Mouse (Mus musculus) neural tube, embryonic 15.5 days (tissue): Measurements from ENCODE around the gene Tmed5. TPM values are rescaled to one million over a fixed set of nuclear protein-coding genes. Genes with fewer than 3 reads are reported as not detected.
A peak's percentile ranks its signal among the peaks of the same experiment; 100 is the strongest.
"Not testable (repeated sequence)": the region's sequence is repeated elsewhere in the genome, so short reads cannot be mapped to it uniquely, and the experiment has no call there.

ENCODE experiments used
- ATAC-seq: fragments of 200-750 bp; cut with Nextera tagmentation; 2 replicates; pipeline ENCODE4 v1.8.0; 2017; ENCODE audit warnings: mild to moderate bottlenecking, moderate TSS enrichment, moderate library complexity; ENCODE audit not compliant: low FRiP score
- H3K27ac ChIP-seq: fragments of 300-500 bp; sonication (generic); replicated peaks from 2 replicates; pipeline ENCODE4 v1.5.1; 2015; ENCODE audit warnings: mild to moderate bottlenecking, inconsistent platforms
- H3K27me3 ChIP-seq: fragments of 300-500 bp; sonication (generic); replicated peaks from 2 replicates; pipeline ENCODE4 v1.6.1; 2015; ENCODE audit warnings: inconsistent platforms
- H3K36me3 ChIP-seq: fragments of 300-500 bp; sonication (generic); 2 replicates; pipeline ENCODE4 v1.6.1; 2015; ENCODE audit warnings: inconsistent platforms
- H3K4me1 ChIP-seq: fragments of 300-500 bp; sonication (generic); 2 replicates; pipeline ENCODE4 v1.6.1; 2015; ENCODE audit warnings: inconsistent platforms
- H3K4me2 ChIP-seq: fragments of 300-500 bp; sonication (generic); 2 replicates; pipeline ENCODE4 v1.6.1; 2015; ENCODE audit warnings: inconsistent platforms, mild to moderate bottlenecking, moderate library complexity
- H3K4me3 ChIP-seq: fragments of 300-500 bp; sonication (generic); replicated peaks from 2 replicates; pipeline ENCODE4 v1.5.1; 2015; ENCODE audit warnings: mild to moderate bottlenecking, inconsistent platforms
- H3K9ac ChIP-seq: fragments of 300-500 bp; sonication (generic); replicated peaks from 2 replicates; pipeline ENCODE4 v1.6.1; 2015; ENCODE audit warnings: mild to moderate bottlenecking, inconsistent platforms
- H3K9me3 ChIP-seq: fragments of 300-500 bp; sonication (generic); replicated peaks from 2 replicates; pipeline ENCODE4 v1.6.1; 2016; ENCODE audit warnings: inconsistent platforms
- WGBS: fragments of 180-500 bp; shearing (Covaris S2); methylation state at CpG from one replicate; pipeline ENCODE4 v1.1.7; 2015; ENCODE audit warnings: mixed read lengths; 5-methylcytosine and 5-hydroxymethylcytosine counted together
- polyA plus RNA-seq: library from polyadenylated mRNA; unstranded; fragments of >200 nt; fragmentation: Nextera tagmentation; extraction: Ambion mirVana; gene quantifications from 2 replicates; pipeline ENCODE4 v1.2.1, GENCODE M21; 2015

Tmed5 gene
- polyA plus RNA-seq, 1 experiment from 2014 or later, result 27.0 TPM

DNA sequence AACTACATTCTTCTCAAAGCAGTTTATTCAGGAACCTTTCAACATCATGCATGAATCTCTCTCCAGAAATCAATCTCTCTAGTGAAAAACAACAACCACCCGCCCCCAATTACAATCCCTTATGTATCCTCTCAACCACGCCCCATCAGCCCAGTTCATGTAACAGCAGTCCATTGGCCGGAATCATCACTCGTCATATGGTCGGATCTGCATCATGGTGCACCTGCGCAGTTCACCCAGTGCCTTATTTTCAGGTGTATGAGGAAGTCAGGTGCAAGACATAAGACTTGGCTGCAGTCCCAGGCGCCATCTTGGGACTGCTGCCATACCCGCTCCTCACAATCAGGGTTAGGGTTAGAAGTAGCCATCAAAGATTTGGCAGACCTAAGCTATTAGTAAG, 39.7 kb downstream of the Tmed5 start:
- H3K4me2 ChIP-seq, H3K4me1 ChIP-seq, H3K27ac ChIP-seq, ATAC-seq, H3K9me3 ChIP-seq, H3K4me3 ChIP-seq, H3K9ac ChIP-seq, H3K27me3 ChIP-seq: not testable (repeated sequence)
- WGBS, result 98% methylated on average over 8 of the region's 8 CpGs
- peaks cover 57% of the 10 kb centered on the region for H3K36me3 ChIP-seq

GRCm38 (mm10) chr5:108085440-108085839, 47.0 kb downstream of the Tmed5 start:
- ATAC-seq, result no peak
- no peaks in the 10 kb centered on the region for H3K27me3 ChIP-seq
- WGBS, result 96% methylated on average over 2 of the region's 2 CpGs
- H3K4me3 ChIP-seq, result no peak overlapping the region
- no peak overlapping the region for H3K4me2 ChIP-seq
- no peak overlapping the region for H3K27ac ChIP-seq
- H3K36me3 ChIP-seq, result peaks cover 53% of the 10 kb centered on the region
- H3K9ac ChIP-seq, result no peak overlapping the region
- no peaks in the 10 kb centered on the region for H3K9me3 ChIP-seq
- H3K4me1 ChIP-seq, result no peaks in the 10 kb centered on the region

- 48% methylated on average over 2 of the region's 2 CpGs for WGBS
- Histone ChIP-seq H3K27me3 (no peaks in the 10 kb centered on the region), H3K36me3 (peaks cover 44% of the 10 kb centered on the region), H3K27ac (no peak overlapping the region), H3K9ac (no peak overlapping the region), H3K4me3 (no peak overlapping the region), H3K9me3 (no peaks in the 10 kb centered on the region), H3K4me2 (no peak overlapping the region), H3K4me1 (no peaks in the 10 kb centered on the region)
- ATAC-seq, result no peak
These were observed 50.0 kb downstream of the Tmed5 start for GRCm38 (mm10) chr5:108082380-108082779.

DNA sequence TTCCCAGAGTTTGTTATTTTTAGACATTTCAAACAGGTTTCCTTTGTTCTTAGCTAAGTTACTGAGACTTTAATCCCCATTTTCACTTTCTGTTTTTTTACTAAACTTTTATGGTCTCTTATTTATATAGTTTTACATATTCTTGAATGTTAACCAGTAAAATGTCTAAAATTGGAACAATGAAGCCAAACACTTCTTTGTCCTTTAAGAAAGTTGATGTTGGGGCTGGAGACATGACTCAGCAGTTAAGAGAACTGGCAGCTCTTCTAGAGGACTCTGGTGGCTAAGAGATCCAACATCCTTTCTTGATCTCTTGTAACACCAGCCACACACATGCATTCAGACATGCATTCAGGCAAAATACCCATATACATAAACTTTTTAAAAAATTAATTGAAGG, 52.8 kb downstream of the Tmed5 start:
- no peak for ATAC-seq
- Histone ChIP-seq H3K9ac (no peak overlapping the region), H3K27ac (no peak overlapping the region), H3K4me2 (no peak overlapping the region), H3K27me3 (no peaks in the 10 kb centered on the region), H3K9me3 (no peaks in the 10 kb centered on the region), H3K36me3 (peaks cover 42% of the 10 kb centered on the region), H3K4me3 (no peak overlapping the region), H3K4me1 (no peaks in the 10 kb centered on the region)

GRCm38 (mm10) chr5:108076833-108077540, 55.4 kb downstream of the Tmed5 start:
- Histone ChIP-seq H3K4me1 (no peaks in the 10 kb centered on the region), H3K4me2 (no peak overlapping the region), H3K9ac (no peak overlapping the region), H3K9me3 (no peaks in the 10 kb centered on the region), H3K4me3 (no peak overlapping the region), H3K27me3 (no peaks in the 10 kb centered on the region), H3K27ac (no peak overlapping the region), H3K36me3 (peaks cover 32% of the 10 kb centered on the region)
- no peak for ATAC-seq
- 40% methylated on average over 6 of the region's 6 CpGs for WGBS

- Histone ChIP-seq H3K4me1 (no peaks in the 10 kb centered on the region), H3K9me3 (no peaks in the 10 kb centered on the region), H3K4me3 (no peak overlapping the region), H3K27ac (no peak overlapping the region), H3K4me2 (no peak overlapping the region), H3K27me3 (no peaks in the 10 kb centered on the region), H3K36me3 (peaks cover 30% of the 10 kb centered on the region), H3K9ac (no peak overlapping the region)
- no peak for ATAC-seq
These were observed 56.2 kb downstream of the Tmed5 start for GRCm38 (mm10) chr5:108076241-108076640.

DNA sequence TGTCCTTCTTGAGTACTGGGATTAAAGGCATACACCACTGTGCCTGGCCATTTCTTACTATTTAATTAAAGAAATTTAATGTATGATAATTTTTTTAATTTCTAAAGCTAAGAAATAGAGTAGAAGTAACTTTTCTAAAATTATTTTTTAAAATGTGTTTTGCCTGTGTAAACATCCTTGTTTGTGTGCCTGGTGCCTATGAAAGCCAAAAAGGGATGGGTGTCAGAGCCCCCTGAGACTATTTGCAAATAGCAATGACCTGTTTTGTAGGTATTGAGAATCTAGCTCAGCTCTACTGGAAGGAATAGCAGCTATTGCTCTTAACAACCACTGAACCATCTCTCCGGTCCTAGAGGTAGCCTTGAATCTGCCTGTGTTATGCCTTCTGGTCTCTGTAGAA, 60.1 kb downstream of the Tmed5 start:
- WGBS, result 100% methylated on average over 1 of the region's 1 CpGs
- no peak for ATAC-seq
- peaks cover 8% of the 10 kb centered on the region for H3K4me1 ChIP-seq
- no peak overlapping the region for H3K9ac ChIP-seq
- no peak overlapping the region for H3K4me2 ChIP-seq
- no peaks in the 10 kb centered on the region for H3K27me3 ChIP-seq
- no peak overlapping the region for H3K27ac ChIP-seq
- H3K4me3 ChIP-seq, result no peak overlapping the region
- H3K36me3 ChIP-seq, result peaks cover 39% of the 10 kb centered on the region
- no peaks in the 10 kb centered on the region for H3K9me3 ChIP-seq

GRCm38 (mm10) chr5:108065465-108066411, 66.7 kb downstream of the Tmed5 start, which contains the start of gene Mtf2:
TSS of gene Mtf2 (plus strand) at chr5:108065674.
- Histone ChIP-seq H3K36me3 (peaks cover 14% of the 10 kb centered on the region), H3K4me3 (peak within 1 kb of the TSS; percentile 92), H3K9me3 (no peaks in the 10 kb centered on the region), H3K4me2 (peak within 1 kb of the TSS; percentile 63), H3K4me1 (peaks cover 15% of the 10 kb centered on the region), H3K27ac (peak within 1 kb of the TSS; percentile 98), H3K9ac (peak within 1 kb of the TSS; percentile 100), H3K27me3 (no peaks in the 10 kb centered on the region)
- under 1% methylated on average over 59 of the region's 59 CpGs for WGBS
- peak; percentile 94 for ATAC-seq

DNA sequence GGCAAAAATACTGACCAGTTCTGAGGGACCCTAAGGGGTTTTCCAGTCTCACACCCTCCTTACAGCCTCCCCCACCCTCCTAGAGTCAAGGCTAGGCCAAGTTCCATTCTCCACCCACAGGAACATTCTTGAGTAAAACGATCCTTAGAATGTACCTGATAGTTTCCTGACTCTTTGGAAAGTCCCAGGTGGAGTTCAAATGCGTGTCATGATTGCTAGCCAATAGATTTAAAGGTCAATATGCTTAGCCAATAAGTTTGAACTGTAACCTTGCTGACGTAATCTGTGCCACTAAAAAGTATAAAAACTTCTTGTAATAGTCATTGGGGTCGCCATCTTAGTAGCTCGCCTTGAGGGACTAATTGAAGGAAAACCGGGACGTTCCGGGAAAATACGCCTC, 72.0 kb downstream of the Tmed5 start:
- Histone ChIP-seq H3K9ac (no peak overlapping the region), H3K27me3 (no peaks in the 10 kb centered on the region), H3K4me3 (no peak overlapping the region), H3K9me3 (no peaks in the 10 kb centered on the region), H3K4me1 (peaks cover 3% of the 10 kb centered on the region), H3K36me3 (no peaks in the 10 kb centered on the region), H3K4me2 (no peak overlapping the region), H3K27ac (no peak overlapping the region)
- 93% methylated on average over 9 of the region's 9 CpGs for WGBS
- no peak for ATAC-seq

Other genes starting within 250 kb of the Tmed5 start
- gene Rpl5, start 232.1 kb downstream of the Tmed5 start, polyA plus RNA-seq, result 56.6 and 64.7 TPM in 2 replicates
- gene Fam69a, start 145.5 kb downstream of the Tmed5 start, polyA plus RNA-seq, result 72.4 and 79.1 TPM in 2 replicates
- 83.8 and 132 TPM in 2 replicates for gene Mtf2, start 66.9 kb downstream of the Tmed5 start, polyA plus RNA-seq
- 2.1 and 9.3 TPM in 2 replicates for gene Ccdc18, start 255 bp upstream of the Tmed5 start, polyA plus RNA-seq
- gene Dr1, start 136.3 kb upstream of the Tmed5 start, polyA plus RNA-seq, result 39.6 and 42.8 TPM in 2 replicates
- gene Pigg, start 180.0 kb upstream of the Tmed5 start, polyA plus RNA-seq, result 4.5 and 4.9 TPM in 2 replicates
- 2.4 and 3.0 TPM in 2 replicates for gene Gm42517, start 235.3 kb upstream of the Tmed5 start, polyA plus RNA-seq